8 mouse cellular contexts compared by ENCODE assay signal in genomic region chr6:135364041-135364745, GRCm38 (mm10). TPM values are rescaled to one million over a fixed set of nuclear protein-coding genes. Genes with fewer than 3 reads are reported as not detected.
A peak's percentile ranks its signal among the peaks of the same experiment; 100 is the strongest.
DNase-seq lines count a peak whose midpoint lies in the region; ATAC-seq lines count a peak whose summit lies in the region.

No protein-coding gene starts in this region.

- H3K4me3 ChIP-seq in heart, embryonic 10.5 days = peak overlapping the region; percentile 46; the same call in 1 of the 2 replicates
- peak overlapping the region; percentile 26 for H3K4me3 ChIP-seq in neural tube, embryonic 15.5 days (replicated peaks)

- H3K9me3 ChIP-seq in heart, embryonic 10.5 days = no peaks in the 10 kb centered on the region
- no peaks in the 10 kb centered on the region for H3K9me3 ChIP-seq in neural tube, embryonic 15.5 days (replicated peaks)

- H3K27ac ChIP-seq in heart, embryonic 10.5 days = peak overlapping the region; percentile 59; the same call in 1 of the 2 replicates
- peak overlapping the region; percentile 45 for H3K27ac ChIP-seq in neural tube, embryonic 15.5 days (replicated peaks)

- peak overlapping the region; percentile 35 for H3K4me2 ChIP-seq in neural tube, embryonic 15.5 days

- DNase-seq in urinary bladder, postnatal 36 days (ENCODE audit: low spot score in 2 of 2) = peak; percentile 45 to 52
- DNase-seq in urinary bladder, postnatal 25 days (ENCODE audit: low spot score) = no peak
- DNase-seq in heart, embryonic 10.5 days (ENCODE audit: low spot score) = no peak
- peak; percentile 28 to 45 for DNase-seq in kidney, postnatal 4 days
- no peak for DNase-seq in adrenal gland, postnatal 25 days
- no peak for DNase-seq in layer of hippocampus, adult 11-12 months (ENCODE audit: low spot score)
- DNase-seq in cerebellum, adult 9-11 months = no peak

- H3K27me3 ChIP-seq in heart, embryonic 10.5 days (ENCODE audit: insufficient read depth, poor library complexity, severe bottlenecking) = no peaks in the 10 kb centered on the region
- no peaks in the 10 kb centered on the region for H3K27me3 ChIP-seq in neural tube, embryonic 15.5 days (replicated peaks)

- H3K4me1 ChIP-seq in heart, embryonic 10.5 days = peaks cover 29% of the 10 kb centered on the region
- peaks cover 18% of the 10 kb centered on the region for H3K4me1 ChIP-seq in neural tube, embryonic 15.5 days

- WGBS in heart, embryonic 10.5 days = 40% methylated on average over 9 of the region's 9 CpGs
- 38% methylated on average over 9 of the region's 9 CpGs for WGBS in neural tube, embryonic 15.5 days

- no peak overlapping the region for H3K9ac ChIP-seq in neural tube, embryonic 15.5 days (replicated peaks)

- H3K36me3 ChIP-seq in heart, embryonic 10.5 days = no peaks in the 10 kb centered on the region
- no peaks in the 10 kb centered on the region for H3K36me3 ChIP-seq in neural tube, embryonic 15.5 days

- no peak for ATAC-seq in neural tube, embryonic 15.5 days (ENCODE audit: low FRiP score)

RNA-seq across cellular contexts. Expression of gene Emp1, which starts 1.8 kb away (rescaled TPM):
- polyA plus RNA-seq in heart, embryonic 10.5 days (2016; fragmentation: Nextera tagmentation; extraction: Ambion mirVana) = 5.1 and 10.5 TPM in 2 replicates
- 12.3 and 19.4 TPM in 2 replicates for polyA plus RNA-seq in neural tube, embryonic 15.5 days (2015; fragmentation: Nextera tagmentation; extraction: Ambion mirVana)
- 29.8 and 31.3 TPM in 2 replicates for total RNA-seq in adrenal gland, postnatal 25 days (2021)

RNA-seq across cellular contexts. Expression of gene Pbp2, which starts 54.0 kb away (rescaled TPM):
- polyA plus RNA-seq in heart, embryonic 10.5 days (2016; fragmentation: Nextera tagmentation; extraction: Ambion mirVana) = 0.16 TPM in 1 of 2 replicates, not detected in the other
- 0.14 TPM in 1 of 2 replicates, not detected in the other for polyA plus RNA-seq in neural tube, embryonic 15.5 days (2015; fragmentation: Nextera tagmentation; extraction: Ambion mirVana)
- total RNA-seq in adrenal gland, postnatal 25 days (2021) = not detected in 2 replicates

Comparison
In these comparisons a context has a peak if more than half of its experiments do, and no peak if none do; other contexts are left out.
1. DNase-seq: peak in urinary bladder, postnatal 36 days (2 of 2) and kidney, postnatal 4 days (2 of 2); none in urinary bladder, postnatal 25 days (single experiment), heart, embryonic 10.5 days (single experiment), adrenal gland, postnatal 25 days (single experiment), layer of hippocampus, adult 11-12 months (single experiment) and cerebellum, adult 9-11 months (single experiment).